ENCODE assay signal across 25 mouse cellular contexts in genomic region chr9:123484830-123485229, GRCm38 (mm10). TPM values are rescaled to one million over a fixed set of nuclear protein-coding genes. Genes with fewer than 3 reads are reported as not detected.
DNase-seq lines count a peak whose midpoint lies in the region; ATAC-seq and TF ChIP-seq lines count a peak whose summit lies in the region.
"Had no signal": no experiment of that assay in that cellular context is flagged by ENCODE, and none has a peak within 500 bp of the region (broad histone marks: within the 10 kb centered on the region; RNA-seq: fewer than 3 reads in every experiment).

No protein-coding gene starts in this region.

- H3K4me2 ChIP-seq in heart, embryonic 11.5 days, result no peak overlapping the region
- H3K4me2 ChIP-seq in heart, embryonic 13.5 days, result no peak overlapping the region
- H3K4me2 ChIP-seq in heart, postnatal 0 days (ENCODE audit: low read depth, low read length), result peak overlapping the region; percentile 98; the same call in 1 of the 2 replicates
- H3K4me2 ChIP-seq in myocyte (ENCODE audit: low read depth), result peak overlapping the region; percentile 13
- H3K4me2 ChIP-seq: forebrain, embryonic 13.5 days; hindbrain, embryonic 12.5 days; hindbrain, embryonic 15.5 days had no signal

- H3K27ac ChIP-seq in heart, embryonic 11.5 days (ENCODE audit: low read depth, low read length), result no peak overlapping the region
- H3K27ac ChIP-seq in heart, embryonic 13.5 days (replicated peaks), result no peak overlapping the region
- H3K27ac ChIP-seq in heart, postnatal 0 days (ENCODE audit: low read depth), result peak overlapping the region; percentile 49; the same call in 1 of the 2 replicates
- H3K27ac ChIP-seq: forebrain, embryonic 10.5 days; forebrain, embryonic 13.5 days; hindbrain, embryonic 12.5 days; hindbrain, embryonic 15.5 days had no signal

- H3K9me3 ChIP-seq in heart, embryonic 11.5 days (replicated peaks; ENCODE audit: control insufficient read depth, low read length), result no peaks in the 10 kb centered on the region
- no peaks in the 10 kb centered on the region for H3K9me3 ChIP-seq in heart, embryonic 13.5 days
- no peaks in the 10 kb centered on the region for H3K9me3 ChIP-seq in heart, postnatal 0 days (replicated peaks; ENCODE audit: control insufficient read depth, low read length)
- H3K9me3 ChIP-seq: forebrain, embryonic 10.5 days; forebrain, embryonic 13.5 days; G1E; hindbrain, embryonic 12.5 days; hindbrain, embryonic 15.5 days had no signal

- peak; percentile 90 for DNase-seq in heart, adult 11 months
- no peak for DNase-seq in heart, postnatal 4 days
- no peak for DNase-seq in heart, postnatal 0 days (ENCODE audit: low spot score)
- no peak for DNase-seq in heart, postnatal 36 days
- DNase-seq: adrenal gland, postnatal 10 days; adrenal gland, postnatal 36 days; B cell, adult 2 months; cerebellum, adult 18-20 months; cerebellum, adult 9-10 months; cerebellum, postnatal 14 days; gastrocnemius, postnatal 25 days; heart, postnatal 10 days; kidney, adult 8-10 months had no signal

- WGBS in heart, embryonic 11.5 days (ENCODE audit: insufficient replicate concordance), result 82% methylated on average over 3 of the region's 3 CpGs
- 72% methylated on average over 3 of the region's 3 CpGs for WGBS in heart, embryonic 13.5 days
- 69% methylated on average over 3 of the region's 3 CpGs for WGBS in heart, postnatal 0 days

- ATAC-seq in heart, embryonic 11.5 days (replicated peaks; ENCODE audit: insufficient number of reproducible peaks, low FRiP score, low TSS enrichment), result no peak
- ATAC-seq in heart, embryonic 13.5 days (ENCODE audit: extremely low read depth, insufficient number of reproducible peaks, low FRiP score, low TSS enrichment), result no peak
- ATAC-seq in heart, postnatal 0 days (ENCODE audit: insufficient read depth, low read depth), result no peak
- ATAC-seq: forebrain, embryonic 13.5 days; forebrain, embryonic 16.5 days; intestine, postnatal 0 days; Patski had no signal

- TF ChIP-seq EP300 in heart, postnatal 0 days (IDR thresholded peaks at IDR 0.05; ENCODE audit: low read depth), result no peak

- no peaks in the 10 kb centered on the region for H3K27me3 ChIP-seq in heart, embryonic 11.5 days (ENCODE audit: control insufficient read depth, insufficient read depth, low read length)
- H3K27me3 ChIP-seq in heart, embryonic 13.5 days (replicated peaks), result no peaks in the 10 kb centered on the region
- no peaks in the 10 kb centered on the region for H3K27me3 ChIP-seq in heart, postnatal 0 days (ENCODE audit: control insufficient read depth, insufficient read depth, low read length)
- H3K27me3 ChIP-seq in myocyte (ENCODE audit: control insufficient read depth, insufficient read depth, insufficient read length), result no peaks in the 10 kb centered on the region
- H3K27me3 ChIP-seq: CH12.LX; forebrain, embryonic 13.5 days; hindbrain, embryonic 12.5 days; hindbrain, embryonic 15.5 days; Patski had no signal

- H3K36me3 ChIP-seq in heart, embryonic 11.5 days (ENCODE audit: control insufficient read depth, insufficient read depth, low read length), result peaks cover 3% of the 10 kb centered on the region; the same call in 1 of the 2 replicates
- H3K36me3 ChIP-seq in heart, embryonic 13.5 days, result peaks cover 68% of the 10 kb centered on the region
- H3K36me3 ChIP-seq in heart, postnatal 0 days (replicated peaks; ENCODE audit: control insufficient read depth, insufficient read depth, low read length), result peaks cover 29% of the 10 kb centered on the region
- peaks cover 22% of the 10 kb centered on the region for H3K36me3 ChIP-seq in myocyte (ENCODE audit: control insufficient read depth, insufficient read depth)
- H3K36me3 ChIP-seq: hindbrain, embryonic 15.5 days had no signal

- peaks cover 62% of the 10 kb centered on the region for H3K4me1 ChIP-seq in heart, embryonic 11.5 days (ENCODE audit: control insufficient read depth, insufficient read depth, low read length)
- H3K4me1 ChIP-seq in heart, embryonic 13.5 days, result peaks cover 91% of the 10 kb centered on the region
- peaks cover 87% of the 10 kb centered on the region for H3K4me1 ChIP-seq in heart, postnatal 0 days (ENCODE audit: control insufficient read depth, insufficient read depth)

- no peak overlapping the region for H3K4me3 ChIP-seq in heart, embryonic 11.5 days (ENCODE audit: low read depth, low read length)
- no peak overlapping the region for H3K4me3 ChIP-seq in heart, embryonic 13.5 days
- H3K4me3 ChIP-seq in heart, postnatal 0 days (ENCODE audit: low read depth, low read length), result no peak overlapping the region
- no peak overlapping the region for H3K4me3 ChIP-seq in myocyte
- H3K4me3 ChIP-seq: forebrain, embryonic 10.5 days; forebrain, embryonic 13.5 days; hindbrain, embryonic 12.5 days; hindbrain, embryonic 15.5 days had no signal

- H3K9ac ChIP-seq in heart, embryonic 11.5 days (ENCODE audit: low read depth, low read length), result no peak overlapping the region
- peak overlapping the region; percentile 50; the same call in 1 of the 2 replicates for H3K9ac ChIP-seq in heart, embryonic 13.5 days
- no peak overlapping the region for H3K9ac ChIP-seq in heart, postnatal 0 days (replicated peaks; ENCODE audit: low read depth, low read length)
- H3K9ac ChIP-seq: forebrain, embryonic 13.5 days; hindbrain, embryonic 12.5 days; hindbrain, embryonic 15.5 days had no signal

- peaks cover 94% of the 10 kb centered on the region for H3K79me2 ChIP-seq in myocyte (ENCODE audit: control insufficient read depth, insufficient read depth)

- no peak for TF ChIP-seq POLR2A in myocyte (IDR thresholded peaks at IDR 0.05; ENCODE audit: insufficient read length, low read depth)

- intact Hi-C loops in heart, postnatal 36 days (cut with DNase I), result no loop called here

- no peak for TF ChIP-seq CTCF in heart, postnatal 0 days (IDR thresholded peaks at IDR 0.05; ENCODE audit: low read depth)

- H3ac ChIP-seq in myocyte (ENCODE audit: control insufficient read depth, insufficient read length), result no peak overlapping the region

TF ChIP-seq in myocyte, 11 proteins besides CTCF, POLR2A, EP300 and RAD21:
- TF ChIP-seq USF1 (IDR thresholded peaks at IDR 0.05; ENCODE audit: low read depth), result no peak
- no peak for TF ChIP-seq MYOG (IDR thresholded peaks at IDR 0.05; ENCODE audit: control insufficient read depth in 1 of 3, insufficient read depth in 1 of 3, insufficient read length in 2 of 3, low read depth in 2 of 3)
- no peak for TF ChIP-seq TCF12 (IDR thresholded peaks at IDR 0.05; ENCODE audit: insufficient read depth, poor library complexity, severe bottlenecking)
- TF ChIP-seq SRF (IDR thresholded peaks at IDR 0.05; ENCODE audit: control insufficient read depth, insufficient read length, low read depth), result no peak
- TF ChIP-seq MAX (IDR thresholded peaks at IDR 0.05; ENCODE audit: low read depth), result no peak
- no peak for TF ChIP-seq E2F4 (IDR thresholded peaks at IDR 0.05; ENCODE audit: insufficient read depth)
- TF ChIP-seq REST (IDR thresholded peaks at IDR 0.05; ENCODE audit: insufficient read depth, insufficient read length), result no peak
- TF ChIP-seq MYOD1 (IDR thresholded peaks at IDR 0.05; ENCODE audit: control insufficient read depth in 1 of 3, insufficient read length in 2 of 3, low read depth in 2 of 3), result no peak
- TF ChIP-seq TCF3 (IDR thresholded peaks at IDR 0.05; ENCODE audit: insufficient read length, low read depth), result no peak
- TF ChIP-seq POLR2AphosphoS2 (IDR thresholded peaks at IDR 0.05; ENCODE audit: insufficient read length, low read depth), result no peak
- TF ChIP-seq CEBPB (IDR thresholded peaks at IDR 0.05; ENCODE audit: insufficient read depth, poor library complexity, severe bottlenecking), result no peak

RNA-seq across cellular contexts. Expression of gene Limd1, which starts 6.3 kb away (rescaled TPM):
- 30.9 and 32.4 TPM in 2 replicates for polyA plus RNA-seq in heart, embryonic 11.5 days (2014; fragmentation: Nextera tagmentation; extraction: Ambion mirVana)
- polyA plus RNA-seq in heart, embryonic 13.5 days (2015; fragmentation: Nextera tagmentation; extraction: Ambion mirVana), result 34.6 and 36.1 TPM in 2 replicates
- total RNA-seq in heart, postnatal 4 days (2021), result 10 to 100 TPM; 49.1 to 53.5 TPM
- 128 and 143 TPM in 2 replicates for total RNA-seq in heart, postnatal 0 days (2014; rRNA removed; ENCODE audit: low replicate concordance)
- 40.2 and 42.4 TPM in 2 replicates for polyA plus RNA-seq in heart, postnatal 0 days (2015; fragmentation: Nextera tagmentation; extraction: Ambion mirVana)
- 10 to 100 TPM; 43.2 to 43.3 TPM for total RNA-seq in heart, postnatal 36 days (2021)
- 23.5 TPM for polyA plus RNA-seq in myocyte (2012; fragmentation: generic; extraction: Trizol)

RNA-seq across cellular contexts. Expression of gene Sacm1l, which starts 44.7 kb away (rescaled TPM):
- 38.1 and 50.2 TPM in 2 replicates for polyA plus RNA-seq in heart, embryonic 11.5 days (2014; fragmentation: Nextera tagmentation; extraction: Ambion mirVana)
- polyA plus RNA-seq in heart, embryonic 13.5 days (2015; fragmentation: Nextera tagmentation; extraction: Ambion mirVana), result 37.6 and 41.7 TPM in 2 replicates
- total RNA-seq in heart, postnatal 4 days (2021), result 10 to 100 TPM; 44.6 to 47.0 TPM
- 29.9 and 32.9 TPM in 2 replicates for total RNA-seq in heart, postnatal 0 days (2014; rRNA removed; ENCODE audit: low replicate concordance)
- 36.4 and 38.9 TPM in 2 replicates for polyA plus RNA-seq in heart, postnatal 0 days (2015; fragmentation: Nextera tagmentation; extraction: Ambion mirVana)
- total RNA-seq in heart, postnatal 36 days (2021), result 10 to 100 TPM; 32.2 to 32.9 TPM
- 11.0 TPM for polyA plus RNA-seq in myocyte (2012; fragmentation: generic; extraction: Trizol)

Comparison
In these comparisons a context has a peak if more than half of its experiments do, and no peak if none do; other contexts are left out.
1. H3K4me2 ChIP-seq: peak in heart, postnatal 0 days (single experiment) and myocyte (single experiment); none in heart, embryonic 11.5 days (single experiment) and heart, embryonic 13.5 days (single experiment).